Mouse (Mus musculus) retina, postnatal 1 day (tissue): ENCODE measurements around the gene Rnf34.
A peak's percentile ranks its signal among the peaks of the same experiment; 100 is the strongest.

Source experiments
- DNase-seq: peaks from one replicate; pipeline ENCODE4 v3.0.0-alpha.2; 2012

Rnf34 gene

DNA sequence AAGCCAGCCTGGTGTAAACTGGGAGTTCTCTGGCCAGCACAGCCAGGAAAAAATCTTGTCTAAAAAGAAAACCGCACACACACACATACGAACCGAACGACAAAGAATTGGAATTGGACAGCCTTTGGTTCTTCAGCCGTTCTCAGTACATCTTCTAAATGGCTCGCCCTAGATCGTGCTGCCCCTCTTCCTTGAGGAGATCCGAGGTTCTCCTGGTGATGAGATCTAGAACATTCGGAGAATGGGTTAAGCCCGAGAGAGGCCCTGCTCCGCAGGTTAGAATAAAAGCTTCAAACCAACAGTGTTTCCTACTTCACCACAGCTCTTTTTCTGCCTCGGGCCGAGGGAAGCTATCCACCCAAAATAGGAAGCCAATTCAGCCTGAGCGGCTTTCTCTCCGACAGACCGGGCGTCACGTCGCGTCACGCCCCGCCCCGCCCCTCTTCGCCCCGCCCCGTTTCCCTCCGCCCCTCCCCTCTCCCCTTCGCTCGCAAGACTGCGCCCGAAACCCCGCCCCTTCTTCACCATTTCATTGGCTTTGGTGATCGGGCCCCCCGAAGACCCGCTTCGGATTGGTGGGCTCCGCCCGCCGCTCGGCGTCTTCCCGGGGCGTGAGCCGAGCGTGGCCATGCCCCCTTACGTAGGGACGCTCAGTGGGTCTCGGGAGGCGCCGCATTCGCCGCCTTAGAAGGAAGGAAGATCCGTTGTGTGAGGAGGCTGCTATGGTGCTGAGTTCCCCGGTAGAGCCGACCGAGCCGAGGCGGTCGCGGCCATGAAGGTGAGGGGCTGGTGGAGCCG, at the start of gene Rnf34:
TSS of gene Rnf34 (plus strand) at position 528 of the 798 bp plus-strand sequence.
- DNase-seq: peak; percentile 99

DNA sequence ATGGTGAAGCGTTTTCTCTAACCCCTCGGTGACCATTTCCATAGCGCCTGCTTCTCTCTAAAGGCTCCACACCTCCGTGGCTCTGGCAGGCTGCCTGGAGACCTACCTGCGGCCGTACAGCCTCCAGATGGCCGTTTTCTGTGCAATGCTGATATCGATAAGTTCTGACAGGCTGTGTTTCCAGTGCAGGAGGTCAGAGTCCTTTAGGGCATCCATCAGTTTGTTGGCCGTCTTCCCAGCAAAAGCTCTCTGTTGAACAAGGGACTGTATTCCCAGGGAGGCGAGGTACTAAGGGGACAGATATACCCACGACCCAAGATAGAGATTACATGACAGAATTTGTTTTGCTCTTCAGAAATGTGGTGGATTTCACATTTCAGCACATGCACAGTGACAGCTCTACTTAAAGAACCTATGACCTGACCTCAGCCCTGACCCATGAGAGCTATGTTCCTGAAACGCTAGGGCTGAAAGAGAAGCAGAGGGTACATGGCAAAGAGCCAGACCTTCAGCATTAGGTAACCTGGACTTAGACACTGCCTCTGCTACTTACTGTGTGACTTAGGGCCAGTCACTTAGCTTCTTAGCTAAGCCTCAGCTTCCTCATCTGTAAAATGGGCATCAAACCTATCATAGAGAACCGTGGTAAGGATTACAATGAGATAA, 49.4 kb upstream of the Rnf34 start:
- DNase-seq: no peak

- no peak for DNase-seq
Observed at GRCm38 (mm10) chr5:122801684-122802083, 48.2 kb upstream of the Rnf34 start.

DNA sequence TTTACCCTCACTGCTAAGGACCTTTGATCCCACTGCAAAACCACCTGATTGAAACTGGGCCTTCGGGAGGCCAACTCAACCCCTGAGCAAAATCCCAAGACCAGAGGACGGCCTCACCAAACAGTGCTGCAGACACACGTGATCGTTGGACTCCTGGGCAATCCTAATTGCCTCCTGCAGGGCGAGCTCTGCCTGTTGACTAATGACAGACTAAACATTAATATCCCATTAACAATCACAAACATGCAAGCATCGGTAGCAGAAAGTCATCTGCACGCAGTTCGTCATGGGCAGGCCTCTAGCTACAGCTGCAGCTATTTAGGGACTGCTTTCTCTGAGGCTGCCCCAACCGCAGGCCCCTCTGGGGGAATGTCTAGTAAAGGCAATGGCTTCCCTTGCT, 47.1 kb upstream of the Rnf34 start:
- no peak for DNase-seq

DNA sequence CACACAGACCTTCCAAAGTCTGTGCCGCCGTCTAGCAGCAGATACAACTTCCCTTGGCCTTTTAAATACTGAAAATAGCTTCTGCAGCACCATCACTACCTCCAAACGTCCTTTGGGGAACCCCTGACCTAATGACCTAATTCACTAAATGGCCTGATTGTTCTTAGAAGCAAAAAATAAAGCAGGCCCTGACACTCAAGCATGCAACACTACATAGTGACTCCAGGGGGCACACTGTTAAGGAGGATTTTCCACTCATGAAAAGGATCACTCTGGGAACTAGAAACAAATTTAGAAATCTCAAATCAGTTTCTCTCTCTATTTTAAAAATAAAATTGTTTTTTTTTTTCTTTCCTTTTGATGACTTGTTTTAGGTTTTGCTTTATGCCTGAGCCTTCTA, 44.3 kb upstream of the Rnf34 start:
- DNase-seq: peak; percentile 64

GRCm38 (mm10) chr5:122811364-122812079, 38.3 kb upstream of the Rnf34 start:
- DNase-seq: peak; percentile 77

DNA sequence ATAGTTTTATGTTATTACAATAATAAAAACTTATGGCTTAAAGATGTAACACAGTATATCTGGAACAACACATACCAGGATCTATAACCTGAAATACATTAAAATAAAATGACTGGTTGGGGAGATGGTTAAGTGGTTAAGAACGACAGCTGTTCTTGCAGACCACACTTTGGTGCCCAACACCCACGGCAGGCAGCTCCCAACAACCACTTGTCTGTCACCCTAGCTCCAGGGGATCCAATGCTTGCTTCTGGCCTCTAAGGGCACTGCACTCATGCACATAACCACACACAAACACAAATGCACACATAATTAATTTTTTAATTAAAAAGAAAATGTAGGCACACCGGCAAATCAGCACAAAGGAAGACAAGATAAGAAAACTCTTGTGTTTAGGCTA, 37.1 kb upstream of the Rnf34 start:
- no peak for DNase-seq

GRCm38 (mm10) chr5:122820777-122821523, 28.9 kb upstream of the Rnf34 start, which contains the start of gene Anapc5:
TSS of gene Anapc5 (minus strand) at chr5:122821339.
- peak; percentile 99 for DNase-seq

GRCm38 (mm10) chr5:122821524-122821885, 28.3 kb upstream of the Rnf34 start:
- DNase-seq: no peak

DNA sequence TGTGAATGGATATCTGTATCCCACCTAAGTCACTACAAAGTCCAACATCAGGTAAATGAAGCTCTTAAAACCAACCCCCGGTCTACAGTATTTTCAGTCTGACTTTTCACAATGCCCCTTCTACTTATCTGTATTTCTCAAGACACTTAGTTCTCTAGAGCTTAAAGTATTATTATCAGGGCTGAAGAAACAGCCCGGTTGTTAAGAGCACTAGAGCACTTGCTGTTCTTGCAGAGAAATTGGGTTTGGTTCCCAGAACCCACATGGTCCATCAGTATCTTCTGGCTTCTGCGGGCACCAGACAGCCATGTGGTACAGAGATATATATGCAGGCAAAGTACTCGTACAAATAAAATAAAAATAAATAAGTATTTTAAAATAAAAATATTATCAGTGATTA, 27.4 kb upstream of the Rnf34 start:
- no peak for DNase-seq

- peak; percentile 16 for DNase-seq
Observed at GRCm38 (mm10) chr5:122823976-122824375, 25.9 kb upstream of the Rnf34 start.

DNA sequence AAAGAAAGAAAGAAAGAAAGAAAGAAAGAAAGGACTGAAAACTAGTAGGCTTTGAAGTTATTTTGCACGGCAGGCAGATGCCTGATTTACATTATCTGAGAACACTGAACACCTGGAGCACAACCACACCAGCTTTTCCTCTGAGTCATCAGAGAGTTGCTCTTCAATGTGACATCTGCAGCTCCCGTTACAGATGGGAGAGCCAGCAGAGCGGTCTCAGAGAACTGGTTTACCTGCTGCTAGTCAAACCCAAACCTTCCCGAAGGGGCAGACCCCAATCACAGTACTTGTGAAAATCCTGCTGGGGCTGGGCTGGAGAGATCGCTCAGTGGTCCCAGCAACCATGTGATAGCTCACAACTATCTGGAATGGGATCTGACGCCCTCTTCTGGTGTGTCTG, 25.4 kb upstream of the Rnf34 start:
- no peak for DNase-seq

DNA sequence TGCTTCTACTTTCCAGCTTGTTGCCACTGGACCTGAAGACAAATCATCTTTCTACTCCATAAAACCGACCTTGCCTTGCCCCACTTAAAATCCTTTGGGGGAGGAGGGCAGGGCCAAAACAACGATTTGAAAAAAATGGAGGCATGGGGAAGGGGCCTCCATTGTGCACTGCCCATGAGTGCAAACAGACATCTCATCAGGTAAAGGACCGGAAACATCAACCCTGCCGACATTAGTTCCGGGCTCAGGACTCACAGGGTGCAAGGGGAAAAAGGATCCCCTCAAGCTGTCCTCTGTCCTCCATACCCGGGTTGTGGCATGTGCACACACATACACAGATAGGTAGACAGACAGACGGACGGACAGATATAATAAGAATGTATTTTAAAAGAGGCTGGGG, 24.7 kb upstream of the Rnf34 start:
- DNase-seq: no peak

- no peak for DNase-seq
Observed at GRCm38 (mm10) chr5:122832536-122832935, 17.3 kb upstream of the Rnf34 start.

DNA sequence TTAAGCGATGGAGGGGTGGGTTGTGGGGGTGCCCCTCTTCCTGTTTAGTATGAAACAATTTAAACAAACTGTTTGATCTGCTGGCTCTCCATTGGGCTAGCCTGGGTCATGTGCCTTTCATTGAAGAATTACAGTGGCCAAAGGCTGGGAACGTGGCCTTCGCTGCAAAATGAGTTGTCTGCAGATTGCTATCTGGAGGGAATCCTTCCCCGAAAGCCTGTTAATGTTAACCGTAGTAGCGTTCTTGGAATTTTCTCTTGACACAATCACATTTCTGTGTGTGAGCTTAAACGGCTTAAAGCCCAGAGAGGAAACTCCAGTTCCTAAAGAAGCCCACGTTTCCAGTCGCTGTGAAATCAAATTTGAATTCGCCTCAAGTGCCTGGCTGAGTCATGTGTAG, 16.9 kb upstream of the Rnf34 start:
- DNase-seq: no peak

DNA sequence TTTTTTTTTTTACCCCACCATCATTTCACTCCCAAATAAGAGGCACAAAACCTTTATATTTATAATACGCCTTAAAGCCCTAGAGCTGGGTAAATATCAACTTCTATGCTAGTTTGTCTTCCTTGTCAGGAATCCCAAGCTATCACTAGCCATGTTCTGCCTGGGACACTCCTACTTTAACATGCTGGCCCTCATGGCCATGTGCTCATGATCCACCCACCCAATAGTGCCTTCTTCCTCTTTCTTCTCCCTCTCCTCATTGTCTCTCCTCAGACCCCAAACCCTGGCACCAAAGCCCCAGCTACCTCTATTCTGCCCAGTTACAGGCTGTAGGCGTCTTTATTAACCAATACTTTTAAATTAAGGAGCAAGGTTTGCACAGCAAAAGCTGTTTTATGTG, 8.7 kb upstream of the Rnf34 start:
- DNase-seq: no peak

DNA sequence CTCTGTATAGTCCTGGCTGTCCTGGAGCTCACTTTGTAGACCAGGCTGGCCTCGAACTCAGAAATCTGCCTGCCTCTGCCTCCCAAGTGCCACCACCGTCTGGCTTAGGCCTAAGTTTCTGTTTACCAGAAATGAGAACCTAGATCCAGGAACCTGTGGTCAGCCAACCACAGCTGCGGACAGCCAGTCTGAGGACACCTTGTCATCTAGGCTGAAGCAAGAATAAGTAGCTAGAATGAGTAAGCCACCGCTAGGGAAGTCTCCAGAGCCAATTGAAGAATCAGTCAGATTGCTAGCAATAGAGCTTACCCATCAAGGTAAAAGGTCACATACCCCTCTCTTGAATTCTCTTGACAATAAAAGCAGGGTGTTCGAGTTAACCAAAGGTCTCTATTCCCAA, 6.0 kb upstream of the Rnf34 start:
- no peak for DNase-seq

- DNase-seq: no peak
Observed at GRCm38 (mm10) chr5:122850319-122851002, 613 bp downstream of the Rnf34 start.

- no peak for DNase-seq
Observed at GRCm38 (mm10) chr5:122852611-122853010, 2.8 kb downstream of the Rnf34 start.

DNA sequence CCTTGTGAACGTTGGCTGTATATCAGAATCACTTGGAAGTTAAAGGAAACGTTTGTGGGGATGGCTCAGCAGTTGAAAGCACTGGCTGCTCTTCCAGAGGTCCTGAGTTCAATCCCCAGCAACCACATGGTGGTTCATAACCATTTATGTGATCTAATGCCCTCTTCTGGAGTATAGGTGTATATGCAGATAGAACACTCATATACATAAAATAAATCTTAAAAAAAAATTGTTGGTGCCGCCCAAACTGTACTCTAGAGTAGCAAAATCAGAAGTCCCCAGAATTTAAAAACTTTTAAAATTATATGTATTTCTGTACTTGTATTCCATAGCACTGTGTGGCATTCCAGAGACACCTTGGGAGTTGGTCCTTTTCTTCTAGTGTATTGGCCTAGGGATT, 6.0 kb downstream of the Rnf34 start:
- no peak for DNase-seq

DNA sequence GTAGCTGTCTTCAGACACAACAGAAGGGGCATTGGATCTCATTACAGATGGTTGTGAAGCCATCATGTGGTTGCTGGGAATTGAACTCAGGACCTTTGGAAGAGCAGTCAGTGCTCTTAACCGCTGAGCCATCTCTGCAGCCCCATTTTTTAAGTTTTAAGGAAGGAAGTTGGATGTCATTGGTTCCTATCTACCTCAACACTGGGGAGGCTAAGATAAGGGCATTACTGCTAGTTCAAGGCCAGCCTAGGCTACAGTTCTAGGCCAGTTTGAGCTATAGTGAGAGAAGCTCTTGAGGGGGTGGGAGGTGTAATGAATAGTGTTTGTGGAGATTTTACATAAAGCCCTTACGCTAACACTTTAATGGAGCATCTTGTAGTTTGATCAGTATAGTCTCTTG, 13.2 kb downstream of the Rnf34 start:
- DNase-seq: no peak

DNA sequence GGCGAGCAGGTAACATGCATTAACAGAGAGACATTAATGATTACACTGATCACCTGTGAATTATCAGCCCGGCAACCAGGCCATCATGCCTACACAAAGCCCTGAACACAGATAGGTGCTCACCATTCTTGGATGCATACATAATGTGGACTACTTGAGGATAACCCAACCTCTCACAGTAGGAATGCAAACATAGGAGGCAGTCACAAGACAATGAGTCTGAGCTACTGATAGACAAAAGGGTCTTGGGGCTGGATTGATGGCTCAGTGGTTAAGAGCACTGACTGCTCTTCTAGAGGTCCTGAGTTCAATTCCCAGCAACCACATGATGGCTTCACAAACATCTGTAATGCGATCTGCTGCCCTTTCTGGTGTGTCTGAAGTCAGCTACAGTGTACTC, 22.8 kb downstream of the Rnf34 start:
- no peak for DNase-seq

- no peak for DNase-seq
Observed at GRCm38 (mm10) chr5:122873573-122873972, 23.7 kb downstream of the Rnf34 start.
